Mouse (Mus musculus) spleen, adult 18-20 months (tissue): ENCODE data around the gene Gm815.

ENCODE experiments used
- DNase-seq, 2 experiments: peaks; one replicate each; pipeline ENCODE4 v3.0.0; 2022; ENCODE audit warnings: mixed read lengths in 2 of 2

Gene Gm815

DNA sequence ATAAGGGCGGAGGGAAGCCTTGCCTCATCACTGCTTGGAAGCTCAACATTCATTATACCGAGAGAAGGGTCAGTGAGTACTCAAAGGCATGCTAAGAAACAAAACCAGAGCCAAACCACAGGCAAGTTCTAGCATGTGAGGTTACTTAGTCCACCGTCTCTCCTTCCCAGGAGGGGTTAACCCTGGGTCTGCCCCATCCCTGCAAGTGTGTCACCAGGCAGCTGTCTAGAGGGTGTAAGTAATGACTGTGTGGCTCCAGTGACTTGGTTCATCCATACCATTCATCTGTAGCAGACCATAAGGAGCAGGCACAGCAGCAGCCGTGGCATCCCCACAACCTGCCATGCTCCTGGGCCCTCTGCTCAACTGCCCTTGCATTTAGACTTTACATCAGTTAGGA is 5.8 kb upstream of the Gm815 start:
- no peak for DNase-seq

DNA sequence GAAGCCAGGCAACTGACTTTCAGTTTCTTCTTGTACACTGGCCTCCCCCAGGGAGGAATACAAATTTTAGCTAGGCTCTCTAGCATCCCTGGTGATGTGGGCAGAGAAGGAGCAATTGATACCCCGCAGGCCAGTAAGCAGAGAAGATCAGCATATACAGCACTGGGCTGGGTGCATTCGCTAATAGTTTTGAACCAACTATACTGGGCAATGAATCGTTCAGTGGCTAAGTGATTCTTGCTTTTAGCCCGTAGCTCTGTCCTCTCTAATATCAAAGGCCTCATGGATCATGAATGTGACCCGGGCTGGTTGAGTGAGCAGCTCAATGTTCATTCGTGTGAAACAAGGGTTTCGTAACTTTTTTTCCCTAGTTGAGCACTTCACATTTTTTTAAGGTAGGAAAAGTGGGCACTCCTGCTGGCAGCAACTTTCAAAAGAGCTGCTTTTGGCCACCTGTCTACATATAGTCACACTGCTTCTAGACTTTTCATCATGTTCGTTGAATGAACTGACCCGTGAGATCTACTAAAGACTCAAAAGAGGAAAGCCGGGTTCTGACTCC is 3.7 kb upstream of the Gm815 start:
- DNase-seq: no peak

DNA sequence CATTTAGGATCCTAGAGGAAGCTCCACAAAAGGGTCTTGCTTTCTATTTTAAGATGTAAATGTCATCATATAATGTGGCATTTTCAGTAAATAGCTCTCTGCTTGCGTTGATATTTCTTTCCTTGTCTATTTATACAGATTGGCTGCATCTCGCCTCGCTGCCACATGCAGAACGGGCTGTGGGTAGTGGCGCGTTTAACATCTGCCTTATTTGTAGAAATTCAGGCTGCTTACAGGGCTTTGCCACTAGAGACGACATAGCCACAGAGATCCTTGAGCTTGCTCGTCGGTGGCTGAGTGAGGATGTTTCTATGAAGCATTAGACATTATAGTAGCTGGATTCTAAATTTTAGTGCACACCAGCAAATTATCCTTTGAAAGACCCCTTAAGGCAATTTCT is 2.5 kb downstream of the Gm815 start:
- DNase-seq: no peak

DNA sequence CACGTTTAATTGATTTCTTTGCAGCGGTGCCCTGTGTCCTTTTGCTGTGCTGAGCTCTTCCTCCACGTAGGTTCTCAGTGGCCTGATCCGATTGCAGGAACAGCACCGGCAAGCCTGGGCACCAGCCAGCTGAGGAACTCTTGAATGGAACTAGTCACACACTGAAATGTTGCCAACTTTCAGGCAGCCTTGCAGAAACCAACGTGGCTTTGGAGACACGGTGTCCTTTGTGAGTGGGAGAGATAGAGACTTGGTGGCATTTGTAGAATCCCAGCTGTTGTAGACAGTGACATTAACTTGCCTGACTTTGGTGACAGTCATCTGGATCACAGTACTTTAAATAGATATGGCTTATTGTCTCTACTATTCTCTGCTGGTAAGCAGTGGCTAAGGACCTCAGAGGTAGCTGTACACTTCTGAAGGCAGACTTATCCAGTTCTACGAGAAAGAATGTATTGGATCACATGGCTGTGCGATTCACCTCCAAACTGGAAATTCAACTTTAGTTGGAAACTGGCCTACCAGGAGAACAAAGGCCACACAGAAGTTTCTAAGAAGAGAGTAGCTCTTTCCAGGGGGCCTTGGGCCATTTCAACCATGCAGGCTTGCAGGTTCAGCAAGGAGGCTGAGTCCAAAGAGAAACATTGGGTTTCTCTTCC is 5.8 kb downstream of the Gm815 start:
- DNase-seq: no peak

DNA sequence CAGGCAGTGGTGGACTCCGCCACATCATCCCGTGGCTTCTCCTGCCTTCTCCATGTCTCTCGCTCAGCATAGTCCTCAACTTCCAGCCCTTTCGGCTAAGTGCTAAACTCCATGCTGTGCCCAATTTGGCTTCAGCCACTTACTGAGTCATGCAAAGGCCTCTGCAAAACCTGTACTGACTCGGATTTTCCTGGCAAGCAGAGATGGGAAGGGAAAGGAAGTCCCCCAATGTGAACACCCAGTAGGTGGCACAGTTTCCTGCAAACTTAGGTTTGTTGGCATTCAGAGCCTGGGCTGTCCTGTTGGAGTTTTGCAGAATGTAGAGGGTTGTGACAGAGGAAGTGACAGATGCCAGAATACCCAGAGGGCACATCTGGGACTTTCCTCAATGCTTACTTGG is 7.2 kb downstream of the Gm815 start:
- no peak for DNase-seq

DNA sequence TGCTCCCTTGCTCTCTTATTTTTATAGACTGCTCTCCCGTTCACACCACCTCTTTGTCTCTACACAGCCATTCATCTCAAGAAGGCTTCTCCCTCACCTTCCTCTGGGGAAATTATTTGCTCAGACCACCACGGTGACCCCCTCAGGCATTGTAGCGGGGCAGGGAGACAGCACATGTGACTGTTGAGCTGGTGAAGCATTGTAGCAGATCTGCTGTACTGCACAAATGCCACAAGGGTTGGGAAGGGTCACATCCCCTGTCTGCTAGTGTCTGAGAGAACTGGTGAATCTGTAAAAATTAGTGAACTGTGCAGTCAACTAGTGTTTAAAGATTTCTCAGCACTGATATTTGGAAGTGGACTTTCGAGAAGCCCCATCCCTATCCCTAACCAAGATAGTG is 16.5 kb downstream of the Gm815 start:
- DNase-seq: no peak

DNA sequence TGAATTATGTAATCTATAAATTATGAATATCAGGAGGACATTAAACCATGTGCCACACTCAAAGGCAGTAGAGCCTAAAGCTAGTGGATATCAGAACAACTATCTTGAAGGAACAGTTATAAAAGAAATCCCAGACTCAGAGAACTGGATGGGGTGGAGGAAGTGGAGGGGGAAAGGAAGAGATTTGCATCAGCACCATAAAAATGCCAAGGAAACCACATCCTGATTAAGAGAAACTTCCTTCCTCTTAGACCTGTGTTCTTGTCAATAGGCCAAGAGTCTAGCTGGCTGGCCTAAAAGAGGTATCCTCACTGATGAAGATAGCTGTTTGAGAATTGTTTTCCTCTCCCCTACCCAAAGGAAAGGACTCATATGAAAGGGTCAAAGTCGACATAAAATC is 28.6 kb downstream of the Gm815 start:
- DNase-seq: no peak

DNA sequence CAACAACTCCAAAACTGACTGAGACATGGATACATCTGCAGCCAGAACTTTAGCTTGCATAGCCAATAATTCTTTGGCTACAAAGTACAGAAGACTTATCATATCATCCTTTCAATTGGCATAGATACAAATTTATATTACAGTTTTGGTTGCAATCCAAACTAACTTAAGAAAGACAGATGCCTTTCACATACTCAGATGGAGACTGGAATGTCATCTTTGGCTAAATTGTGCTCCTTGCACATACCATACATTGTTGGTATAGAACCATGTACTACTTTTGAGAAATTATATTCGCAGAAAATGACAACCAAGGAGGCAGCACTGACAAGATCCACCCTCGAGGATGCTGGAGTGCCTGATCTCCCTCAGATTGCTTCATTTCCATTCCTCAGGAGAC is 35.1 kb downstream of the Gm815 start:
- DNase-seq: no peak

DNA sequence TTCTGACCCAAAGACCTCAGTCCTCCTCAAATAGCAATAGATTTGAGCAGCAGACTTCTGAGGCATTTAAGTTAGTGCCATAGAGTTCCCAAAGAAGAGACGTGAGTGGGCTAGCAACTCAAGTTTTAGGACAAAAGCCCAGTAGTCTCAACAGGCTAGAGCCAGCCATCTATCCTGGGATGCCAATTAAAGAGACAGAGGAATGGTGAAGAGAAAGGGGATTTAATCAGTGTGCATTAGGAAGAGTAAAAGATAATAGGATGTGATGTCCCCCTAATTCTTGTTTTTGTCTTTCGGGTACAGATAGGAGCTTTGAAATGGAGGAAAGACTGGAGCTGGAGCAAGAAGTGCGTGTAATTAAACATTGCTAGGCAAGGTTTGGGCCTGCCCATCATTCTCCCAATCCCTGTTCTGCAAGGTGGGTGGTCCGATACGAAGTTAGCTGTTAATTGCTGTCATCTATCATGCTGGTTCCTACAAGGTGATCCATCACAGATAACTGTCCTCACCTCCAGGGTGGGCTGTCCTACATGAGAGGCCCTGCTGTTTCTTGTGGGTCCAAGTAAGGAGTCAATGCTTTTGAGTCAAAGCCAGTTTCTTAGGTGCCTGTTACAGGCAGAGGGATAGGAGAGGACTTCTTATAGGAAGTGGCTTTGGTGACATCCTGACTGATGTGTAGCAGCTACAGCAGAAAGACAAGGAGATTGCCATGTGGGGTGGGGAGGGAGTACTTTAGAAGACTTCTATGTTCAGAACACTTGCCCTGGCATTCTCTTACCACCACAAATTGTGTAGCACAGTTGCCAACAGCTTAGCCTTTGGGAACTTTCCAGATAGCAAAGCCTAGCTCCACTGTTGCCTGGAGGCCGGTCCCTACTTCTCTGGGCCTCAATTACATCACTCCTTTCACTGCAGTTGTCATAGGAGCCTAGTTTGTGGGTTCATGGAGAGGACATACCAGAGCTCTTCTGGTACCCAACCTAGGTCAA is 44.9 kb downstream of the Gm815 start:
- no peak for DNase-seq

DNA sequence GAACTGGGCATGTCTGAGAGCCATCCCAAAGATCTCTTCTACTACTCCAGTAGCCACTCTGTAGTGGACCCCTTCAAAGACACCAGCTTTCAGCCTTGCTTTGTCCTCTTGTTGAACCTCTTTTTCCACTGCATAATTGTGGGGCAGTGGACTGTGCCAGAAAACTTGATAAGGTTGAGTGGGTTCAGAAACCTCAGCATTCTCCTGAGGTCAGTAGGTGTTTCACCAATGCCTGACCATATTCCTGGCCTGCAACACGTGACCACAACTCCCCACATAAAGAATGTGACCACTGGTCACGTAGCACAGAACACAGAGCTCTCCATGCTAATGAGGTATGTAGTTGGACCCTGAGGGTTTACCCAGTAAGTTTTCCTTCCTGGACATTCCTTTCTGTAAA is 48.5 kb downstream of the Gm815 start:
- no peak for DNase-seq
